Mouse (Mus musculus): Measurements from ENCODE around the gene Ankra2. TPM values are rescaled to one million over a fixed set of nuclear protein-coding genes. Genes with fewer than 3 reads are reported as not detected.

The Ankra2 gene
- 22.2 and 22.5 TPM in 2 replicates for polyA plus RNA-seq (2015; fragmentation: Nextera tagmentation; extraction: Ambion mirVana)

DNA sequence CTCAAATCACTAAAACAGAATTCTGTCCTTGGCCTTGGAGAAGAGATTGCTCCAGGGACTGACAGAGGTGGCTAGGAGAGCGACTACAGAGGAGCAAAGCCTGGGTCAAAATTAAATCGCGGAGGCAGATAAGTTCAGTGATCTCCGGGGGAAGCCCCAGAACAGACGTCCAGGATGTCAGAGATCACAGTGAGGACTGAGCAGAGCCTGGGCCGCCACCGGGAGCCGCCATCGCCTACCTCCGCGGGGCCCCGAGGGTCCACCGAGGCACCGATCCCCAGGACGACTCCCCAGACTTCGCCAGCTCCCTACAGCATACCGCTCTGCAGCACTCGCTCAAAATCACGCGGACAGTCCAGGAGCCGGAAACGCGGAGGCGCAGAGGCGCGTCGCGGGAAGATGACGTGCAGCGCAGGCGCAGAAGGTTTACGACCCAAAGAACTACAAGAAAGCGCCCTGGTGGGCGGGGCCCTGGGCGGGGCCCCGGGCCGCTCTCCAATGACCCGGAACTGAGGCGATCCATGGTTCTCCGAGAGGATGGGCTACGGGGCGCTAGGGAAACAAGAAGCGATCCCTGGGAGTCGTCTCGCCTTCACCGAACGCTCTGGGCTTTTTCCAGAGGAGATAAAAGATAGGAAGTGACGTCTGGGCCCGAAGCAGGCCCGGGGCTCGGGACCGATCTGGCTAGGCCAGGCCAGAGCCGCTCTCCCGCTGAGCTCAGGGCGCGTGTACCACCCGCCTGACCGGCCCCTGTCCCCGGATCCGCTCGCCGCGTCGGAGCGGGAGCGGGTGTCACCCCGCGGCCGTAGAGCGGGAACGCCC lies at the start of gene Ankra2, which contains the start of gene Utp15:
Ankra2 (plus strand) TSS at position 439 of the 822 bp plus-strand sequence.
Utp15 (minus strand) TSS at position 406 of the 822 bp plus-strand sequence.
- WGBS, result under 1% methylated on average over 71 of the region's 71 CpGs
- peak within 1 kb of the TSS; percentile 84 for H3K4me3 ChIP-seq (replicated peaks)
- peaks cover 10% of the 10 kb centered on the region for H3K4me1 ChIP-seq (replicated peaks)
- peak within 1 kb of the TSS; percentile 90 for H3K9ac ChIP-seq
- H3K27me3 ChIP-seq (replicated peaks), result no peaks in the 10 kb centered on the region
- H3K36me3 ChIP-seq, result no peaks in the 10 kb centered on the region; the same call in 1 of the 2 replicates
- peak within 1 kb of the TSS; percentile 95 for H3K27ac ChIP-seq
- H3K4me2 ChIP-seq (replicated peaks), result peak within 1 kb of the TSS; percentile 64
- H3K9me3 ChIP-seq, result no peaks in the 10 kb centered on the region
- ATAC-seq, result peak; percentile 100

DNA sequence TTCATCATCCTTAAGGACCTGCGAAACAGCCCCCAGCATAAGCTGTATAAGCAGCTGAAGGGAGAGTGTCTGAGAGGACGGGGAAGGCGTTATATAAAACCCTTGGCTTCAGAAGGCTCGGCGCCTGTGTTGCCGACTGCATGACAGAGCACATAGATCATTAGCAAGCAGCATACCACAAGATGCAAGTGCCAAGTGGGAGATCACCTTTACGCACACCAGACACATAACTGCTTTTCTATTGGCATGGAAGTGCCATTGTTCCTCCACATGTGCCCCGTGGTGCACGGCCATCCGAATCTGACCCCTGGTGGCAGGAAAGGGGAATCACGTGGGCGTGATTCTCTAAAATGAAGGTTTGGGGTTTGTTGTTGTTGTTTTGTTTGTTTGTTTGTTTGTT lies 40.0 kb upstream of the Ankra2 start:
- H3K4me2 ChIP-seq (replicated peaks), result peak overlapping the region; percentile 37; the same call in 1 of the 2 replicates
- H3K9ac ChIP-seq, result no peak overlapping the region
- ATAC-seq, result no peak
- H3K4me1 ChIP-seq (replicated peaks), result no peaks in the 10 kb centered on the region
- H3K27ac ChIP-seq, result no peak overlapping the region
- no peak overlapping the region for H3K4me3 ChIP-seq (replicated peaks)
- no peaks in the 10 kb centered on the region for H3K36me3 ChIP-seq
- H3K9me3 ChIP-seq, result no peaks in the 10 kb centered on the region
- 34% methylated on average over 12 of the region's 12 CpGs for WGBS
- H3K27me3 ChIP-seq (replicated peaks), result no peaks in the 10 kb centered on the region

DNA sequence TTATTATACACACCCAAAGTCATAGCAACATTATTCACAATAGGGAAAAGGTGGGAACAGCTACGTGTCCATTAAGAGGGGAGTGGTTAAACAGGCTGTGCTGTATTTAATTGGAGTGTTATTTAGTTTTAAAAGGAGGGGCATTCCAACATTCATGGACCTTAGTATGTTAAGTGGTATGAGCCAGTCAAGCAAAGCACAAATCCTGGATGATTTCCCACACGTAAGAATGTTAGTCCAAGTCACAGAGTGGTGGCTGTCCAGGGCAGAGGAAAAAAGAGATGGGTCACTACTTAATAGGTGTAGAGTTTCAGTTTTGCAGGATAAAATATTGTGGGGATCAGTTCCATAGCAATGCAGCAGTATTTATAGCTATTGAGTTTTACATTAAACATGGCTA lies 36.6 kb upstream of the Ankra2 start:
- Histone ChIP-seq H3K27me3 (replicated peaks) (no peaks in the 10 kb centered on the region), H3K27ac (no peak overlapping the region), H3K9me3 (no peaks in the 10 kb centered on the region), H3K36me3 (no peaks in the 10 kb centered on the region), H3K4me3 (replicated peaks) (no peak overlapping the region), H3K4me1 (replicated peaks) (no peaks in the 10 kb centered on the region), H3K9ac (no peak overlapping the region), H3K4me2 (replicated peaks) (no peak overlapping the region)
- ATAC-seq, result no peak
- 69% methylated on average over 2 of the region's 2 CpGs for WGBS

DNA sequence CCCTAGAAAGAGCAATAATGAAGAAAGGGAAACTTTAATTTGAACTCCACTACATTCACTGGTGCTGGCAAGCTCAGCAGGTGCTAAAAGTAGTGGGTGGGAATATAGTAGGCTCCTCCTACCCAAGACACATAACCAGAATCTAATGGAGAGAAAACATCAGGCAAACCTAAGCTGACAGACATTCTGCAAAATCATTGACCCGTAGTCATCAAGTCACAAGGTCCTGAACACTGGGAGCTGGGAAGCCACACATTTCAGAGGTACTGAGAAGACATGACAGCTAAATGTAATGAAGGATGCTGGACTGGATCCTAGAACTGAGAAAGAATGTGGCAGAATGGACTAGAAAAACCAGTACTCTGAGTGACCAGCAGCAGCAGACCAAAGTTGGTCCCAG lies 32.4 kb upstream of the Ankra2 start:
- H3K9me3 ChIP-seq, result no peaks in the 10 kb centered on the region
- H3K4me1 ChIP-seq (replicated peaks), result no peaks in the 10 kb centered on the region
- no peak overlapping the region for H3K4me2 ChIP-seq (replicated peaks)
- no peaks in the 10 kb centered on the region for H3K36me3 ChIP-seq
- 83% methylated on average over 1 of the region's 1 CpGs for WGBS
- no peaks in the 10 kb centered on the region for H3K27me3 ChIP-seq (replicated peaks)
- H3K4me3 ChIP-seq (replicated peaks), result no peak overlapping the region
- no peak overlapping the region for H3K27ac ChIP-seq
- no peak for ATAC-seq
- no peak overlapping the region for H3K9ac ChIP-seq

DNA sequence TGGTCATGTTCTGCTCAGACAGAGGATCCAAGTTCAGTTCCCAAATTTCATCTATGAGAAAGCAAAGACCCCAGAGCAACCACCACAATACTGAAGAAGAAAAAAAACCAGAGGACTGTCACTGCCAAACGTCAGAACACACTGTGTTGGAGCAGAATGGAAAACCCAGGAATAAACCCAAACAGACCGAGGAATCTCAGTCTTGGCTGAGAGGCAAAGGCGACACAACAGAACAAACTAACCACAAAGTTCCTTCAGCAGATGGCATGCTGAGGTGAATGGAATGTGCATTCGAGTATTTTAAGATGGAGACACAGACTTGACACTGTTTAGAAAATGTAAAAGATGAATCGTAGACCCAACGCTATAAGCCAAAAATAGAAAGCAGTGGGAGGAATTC lies 27.4 kb upstream of the Ankra2 start:
- H3K4me3 ChIP-seq (replicated peaks), result no peak overlapping the region
- H3K9me3 ChIP-seq, result no peaks in the 10 kb centered on the region
- H3K9ac ChIP-seq, result no peak overlapping the region
- no peak overlapping the region for H3K27ac ChIP-seq
- 51% methylated on average over 6 of the region's 6 CpGs for WGBS
- H3K4me1 ChIP-seq (replicated peaks), result no peaks in the 10 kb centered on the region
- no peaks in the 10 kb centered on the region for H3K36me3 ChIP-seq
- H3K4me2 ChIP-seq (replicated peaks), result no peak overlapping the region
- H3K27me3 ChIP-seq (replicated peaks), result no peaks in the 10 kb centered on the region
- no peak for ATAC-seq

DNA sequence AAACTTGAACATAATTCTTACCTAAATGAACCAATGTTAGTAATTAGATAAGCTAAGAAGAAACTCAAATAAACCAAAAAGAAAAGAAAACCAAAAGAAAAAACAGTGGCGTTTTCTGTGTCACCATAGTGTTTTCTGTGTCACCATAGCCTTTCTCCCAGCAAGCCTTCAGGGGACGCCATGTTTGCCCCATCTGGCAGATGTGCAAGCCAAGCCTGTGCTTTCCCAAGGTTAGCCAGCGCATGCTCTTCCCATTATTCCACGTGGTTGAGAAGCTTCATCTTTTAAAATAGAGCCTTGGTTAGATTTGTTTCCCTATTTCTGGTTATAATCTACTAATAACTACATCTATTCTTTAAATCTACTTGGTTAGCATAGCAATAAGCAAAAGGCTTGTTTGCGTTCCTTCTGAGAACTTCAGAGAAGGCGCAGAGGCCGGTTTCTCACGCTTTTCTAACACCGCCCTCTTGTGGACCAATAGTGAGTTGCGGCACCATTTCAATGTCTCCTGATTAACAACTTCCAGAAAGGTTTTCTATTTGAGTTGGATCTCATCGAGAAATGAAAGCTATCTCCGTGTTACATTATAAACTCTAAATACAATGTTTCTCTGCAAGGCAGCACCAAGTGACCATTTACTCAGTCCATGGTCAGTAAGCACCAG lies 22.8 kb upstream of the Ankra2 start:
- H3K9me3 ChIP-seq, result no peaks in the 10 kb centered on the region
- no peaks in the 10 kb centered on the region for H3K36me3 ChIP-seq
- no peak overlapping the region for H3K27ac ChIP-seq
- ATAC-seq, result no peak
- H3K4me2 ChIP-seq (replicated peaks), result no peak overlapping the region
- H3K4me1 ChIP-seq (replicated peaks), result no peaks in the 10 kb centered on the region
- H3K4me3 ChIP-seq (replicated peaks), result no peak overlapping the region
- H3K9ac ChIP-seq, result no peak overlapping the region
- WGBS, result 16% methylated on average over 12 of the region's 12 CpGs
- H3K27me3 ChIP-seq (replicated peaks), result no peaks in the 10 kb centered on the region

- Histone ChIP-seq H3K4me3 (replicated peaks) (no peak overlapping the region), H3K27ac (no peak overlapping the region), H3K4me1 (replicated peaks) (no peaks in the 10 kb centered on the region), H3K9ac (no peak overlapping the region), H3K36me3 (no peaks in the 10 kb centered on the region), H3K4me2 (replicated peaks) (no peak overlapping the region), H3K27me3 (replicated peaks) (no peaks in the 10 kb centered on the region), H3K9me3 (no peaks in the 10 kb centered on the region)
- WGBS, result 71% methylated on average over 9 of the region's 9 CpGs
- no peak for ATAC-seq
Observed at GRCm38 (mm10) chr13:98241531-98242282, 21.2 kb upstream of the Ankra2 start.

GRCm38 (mm10) chr13:98244571-98245350 lies 18.1 kb upstream of the Ankra2 start:
- Histone ChIP-seq H3K9me3 (no peaks in the 10 kb centered on the region), H3K4me3 (replicated peaks) (no peak overlapping the region), H3K27ac (no peak overlapping the region), H3K36me3 (peaks cover 12% of the 10 kb centered on the region), H3K4me1 (replicated peaks) (no peaks in the 10 kb centered on the region), H3K9ac (no peak overlapping the region), H3K4me2 (replicated peaks) (no peak overlapping the region), H3K27me3 (replicated peaks) (no peaks in the 10 kb centered on the region)
- ATAC-seq, result no peak
- 73% methylated on average over 5 of the region's 5 CpGs for WGBS

GRCm38 (mm10) chr13:98245386-98245785 lies 17.5 kb upstream of the Ankra2 start:
- H3K9me3 ChIP-seq, result no peaks in the 10 kb centered on the region
- WGBS, result 73% methylated on average over 7 of the region's 7 CpGs
- H3K4me2 ChIP-seq (replicated peaks), result no peak overlapping the region
- ATAC-seq, result no peak
- no peaks in the 10 kb centered on the region for H3K4me1 ChIP-seq (replicated peaks)
- H3K9ac ChIP-seq, result no peak overlapping the region
- H3K36me3 ChIP-seq, result peaks cover 18% of the 10 kb centered on the region
- no peaks in the 10 kb centered on the region for H3K27me3 ChIP-seq (replicated peaks)
- no peak overlapping the region for H3K27ac ChIP-seq
- H3K4me3 ChIP-seq (replicated peaks), result no peak overlapping the region

DNA sequence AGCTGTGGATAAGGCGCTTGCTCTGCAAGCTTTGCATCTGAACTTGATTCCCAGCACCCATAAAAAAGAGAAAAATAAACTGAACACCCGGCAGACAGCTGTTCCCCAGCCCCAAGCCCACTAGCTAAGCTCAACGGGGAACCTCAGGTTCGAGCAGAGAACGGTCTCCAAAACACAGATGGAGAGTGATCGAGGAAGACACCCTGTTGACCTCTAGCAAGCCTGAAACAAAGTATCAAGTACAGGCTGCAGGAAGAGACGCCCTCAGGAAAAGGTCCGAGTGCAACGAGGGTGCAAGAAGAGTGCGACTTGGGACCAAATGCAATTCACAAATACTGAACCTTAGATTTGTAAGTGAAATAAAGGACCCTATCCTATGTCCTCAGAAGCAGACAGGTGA lies 13.3 kb upstream of the Ankra2 start:
- Histone ChIP-seq H3K27me3 (replicated peaks) (no peaks in the 10 kb centered on the region), H3K36me3 (peaks cover 35% of the 10 kb centered on the region), H3K4me1 (replicated peaks) (no peaks in the 10 kb centered on the region), H3K9ac (no peak overlapping the region), H3K4me3 (replicated peaks) (no peak overlapping the region), H3K9me3 (no peaks in the 10 kb centered on the region), H3K4me2 (replicated peaks) (no peak overlapping the region), H3K27ac (no peak overlapping the region)
- no peak for ATAC-seq
- 87% methylated on average over 10 of the region's 10 CpGs for WGBS

GRCm38 (mm10) chr13:98254921-98255320 lies 8.0 kb upstream of the Ankra2 start:
- peaks cover 35% of the 10 kb centered on the region for H3K36me3 ChIP-seq
- H3K4me2 ChIP-seq (replicated peaks), result no peak overlapping the region
- H3K27me3 ChIP-seq (replicated peaks), result no peaks in the 10 kb centered on the region
- WGBS, result 72% methylated on average over 9 of the region's 9 CpGs
- H3K4me1 ChIP-seq (replicated peaks), result no peaks in the 10 kb centered on the region
- no peak overlapping the region for H3K27ac ChIP-seq
- H3K9ac ChIP-seq, result no peak overlapping the region
- ATAC-seq, result no peak
- no peaks in the 10 kb centered on the region for H3K9me3 ChIP-seq
- H3K4me3 ChIP-seq (replicated peaks), result no peak overlapping the region

Measured in intestine, embryonic 15.5 days (tissue).